Mouse (Mus musculus) erythroblast, embryonic 14.5 days (primary cell): Measurements from ENCODE around the gene Ubc. TPM values are rescaled to one million over a fixed set of nuclear protein-coding genes. Genes with fewer than 3 reads are reported as not detected.
"Not testable (repeated sequence)": the region's sequence is repeated elsewhere in the genome, so short reads cannot be mapped to it uniquely, and the experiment has no call there.

Experiments
- H3K27me3 ChIP-seq: 2 replicates; pipeline ENCODE4 v1.6.1; 2012; ENCODE audit warnings: inconsistent platforms; ENCODE audit not compliant: control insufficient read depth
- H3K36me3 ChIP-seq: 2 replicates; pipeline ENCODE4 v1.6.1; 2012; ENCODE audit warnings: mild to moderate bottlenecking, inconsistent platforms; ENCODE audit not compliant: control insufficient read depth
- H3K4me1 ChIP-seq: 2 replicates; pipeline ENCODE4 v1.6.1; 2012; ENCODE audit warnings: inconsistent platforms; ENCODE audit not compliant: control insufficient read depth
- H3K4me3 ChIP-seq: replicated peaks from 2 replicates; pipeline ENCODE3; 2012; ENCODE audit warnings: moderate library complexity, mild to moderate bottlenecking, inconsistent platforms
- H3K9me3 ChIP-seq: 2 replicates; pipeline ENCODE4 v1.6.1; 2012; ENCODE audit warnings: low read length, inconsistent platforms, mixed read lengths; ENCODE audit not compliant: control insufficient read depth
- GATA1 ChIP-seq: IDR thresholded peaks from 2 replicates; pipeline ENCODE4 v1.6.1; 2012; ENCODE audit warnings: low read length, inconsistent platforms, mixed read lengths
- TAL1 ChIP-seq: IDR thresholded peaks from 3 replicates; pipeline ENCODE4 v1.6.1; 2012; ENCODE audit warnings: low read length, inconsistent platforms, mixed read lengths
- polyA plus RNA-seq: library from polyadenylated mRNA; stranded (reverse); fragments of >175 nt; gene quantifications from 2 replicates; pipeline ENCODE4 v1.2.3, GENCODE M21; 2012

Gene Ubc
- polyA plus RNA-seq, 1 experiment = 17.4 TPM

DNA sequence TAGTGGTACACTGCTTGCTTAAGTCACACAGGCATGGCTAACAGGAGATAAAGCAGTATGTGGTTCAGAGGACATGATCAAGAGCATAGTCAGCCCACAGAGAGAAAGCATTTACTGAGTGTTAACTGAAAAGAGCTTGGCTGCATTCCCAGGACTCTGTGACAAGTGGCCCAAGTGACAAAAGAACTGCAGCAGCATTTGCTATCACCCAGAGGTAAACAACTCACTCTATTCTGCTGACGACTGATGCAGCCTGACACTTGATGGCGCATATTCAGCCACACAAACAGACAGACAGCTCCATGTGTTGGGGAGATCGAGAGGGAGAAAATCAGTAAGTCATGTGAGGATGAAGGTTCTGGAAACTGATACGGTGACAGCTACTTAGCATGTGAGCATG lies 23.8 kb upstream of the Ubc start:
- Histone ChIP-seq H3K4me1 (peaks cover 24% of the 10 kb centered on the region), H3K4me3 (no peak overlapping the region), H3K36me3 (peaks cover 56% of the 10 kb centered on the region), H3K9me3 (no peaks in the 10 kb centered on the region), H3K27me3 (no peaks in the 10 kb centered on the region)
- TF ChIP-seq TAL1 (no peak), GATA1 (no peak)

- H3K9me3 ChIP-seq, H3K27me3 ChIP-seq, H3K4me3 ChIP-seq: not testable (repeated sequence)
- peaks cover 36% of the 10 kb centered on the region for H3K4me1 ChIP-seq
- peaks cover 43% of the 10 kb centered on the region for H3K36me3 ChIP-seq
Measured at GRCm38 (mm10) chr5:125412536-125412935, 22.5 kb upstream of the Ubc start.

- H3K36me3 ChIP-seq = peaks cover 39% of the 10 kb centered on the region
- no peaks in the 10 kb centered on the region for H3K27me3 ChIP-seq
Measured at GRCm38 (mm10) chr5:125411972-125412530, 22.0 kb upstream of the Ubc start.

DNA sequence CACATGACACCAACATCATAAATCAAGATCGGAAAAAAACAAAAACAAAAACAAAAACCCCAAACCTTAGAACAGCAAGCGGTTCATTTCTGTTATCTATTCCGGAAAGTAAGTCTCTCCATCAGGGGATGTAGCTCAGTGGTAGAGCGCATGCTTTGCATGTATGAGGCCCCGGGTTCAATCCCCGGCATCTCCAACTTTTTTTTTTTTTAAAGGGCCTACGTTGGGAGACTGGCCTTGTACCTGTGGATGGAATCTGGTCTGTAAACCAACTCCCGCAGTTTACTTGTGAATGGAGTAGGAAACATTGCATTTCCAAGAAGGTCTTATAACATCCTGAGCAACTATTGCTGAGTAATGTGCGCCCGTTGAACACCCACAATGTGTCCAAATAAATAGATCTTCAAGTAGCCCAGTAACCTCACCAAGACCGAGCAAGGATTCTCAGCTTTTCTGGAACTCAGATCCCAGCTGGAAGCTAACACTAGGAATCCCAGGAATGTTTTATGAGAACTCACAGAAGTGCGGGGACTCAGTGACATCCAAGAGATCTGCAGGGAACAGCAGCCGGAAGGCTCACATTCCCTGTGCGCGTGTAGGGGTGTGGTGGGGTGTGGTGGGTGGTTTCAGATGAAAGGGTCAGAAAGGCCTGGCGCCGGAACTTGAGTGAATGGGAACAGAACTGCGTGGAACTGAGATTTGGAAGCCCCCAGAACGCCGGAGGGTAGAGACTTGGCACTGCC lies 19.5 kb upstream of the Ubc start:
- H3K27me3 ChIP-seq = no peaks in the 10 kb centered on the region
- H3K4me3 ChIP-seq = peak overlapping the region; percentile 63
- peaks cover 13% of the 10 kb centered on the region for H3K36me3 ChIP-seq
- H3K9me3 ChIP-seq = no peaks in the 10 kb centered on the region
- H3K4me1 ChIP-seq = peaks cover 62% of the 10 kb centered on the region
- no peak for TF ChIP-seq TAL1
- TF ChIP-seq GATA1 = no peak

More at GRCm38 (mm10) chr5:125411972-125412530, 22.0 kb upstream of the Ubc start:
- no peak overlapping the region for H3K4me3 ChIP-seq
- peaks cover 40% of the 10 kb centered on the region for H3K4me1 ChIP-seq
- no peak for TF ChIP-seq TAL1
- no peak for TF ChIP-seq GATA1
- no peaks in the 10 kb centered on the region for H3K9me3 ChIP-seq

DNA sequence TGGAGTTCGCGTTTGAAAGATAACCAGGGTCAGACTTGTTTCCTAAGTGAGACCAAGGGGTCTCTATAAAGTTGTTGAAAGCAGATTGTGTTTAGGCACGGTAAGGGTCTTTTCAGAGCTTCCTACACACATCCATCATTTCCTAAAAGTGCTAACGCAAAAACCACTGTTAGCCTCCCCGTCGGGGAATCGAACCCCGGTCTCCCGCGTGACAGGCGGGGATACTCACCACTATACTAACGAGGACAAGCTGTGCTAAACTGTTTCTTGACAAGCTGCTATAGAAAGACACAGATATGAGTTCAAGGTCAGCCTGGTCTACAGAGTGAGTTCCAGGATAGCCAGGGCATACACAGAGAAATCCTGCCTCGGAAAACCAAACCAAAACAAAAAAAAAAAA lies 18.8 kb upstream of the Ubc start:
- Histone ChIP-seq H3K4me3 (peak overlapping the region; percentile 63), H3K36me3 (peaks cover 8% of the 10 kb centered on the region), H3K27me3 (peaks cover 2% of the 10 kb centered on the region), H3K4me1 (peaks cover 66% of the 10 kb centered on the region), H3K9me3 (no peaks in the 10 kb centered on the region)
- TF ChIP-seq TAL1 (no peak), GATA1 (no peak)

DNA sequence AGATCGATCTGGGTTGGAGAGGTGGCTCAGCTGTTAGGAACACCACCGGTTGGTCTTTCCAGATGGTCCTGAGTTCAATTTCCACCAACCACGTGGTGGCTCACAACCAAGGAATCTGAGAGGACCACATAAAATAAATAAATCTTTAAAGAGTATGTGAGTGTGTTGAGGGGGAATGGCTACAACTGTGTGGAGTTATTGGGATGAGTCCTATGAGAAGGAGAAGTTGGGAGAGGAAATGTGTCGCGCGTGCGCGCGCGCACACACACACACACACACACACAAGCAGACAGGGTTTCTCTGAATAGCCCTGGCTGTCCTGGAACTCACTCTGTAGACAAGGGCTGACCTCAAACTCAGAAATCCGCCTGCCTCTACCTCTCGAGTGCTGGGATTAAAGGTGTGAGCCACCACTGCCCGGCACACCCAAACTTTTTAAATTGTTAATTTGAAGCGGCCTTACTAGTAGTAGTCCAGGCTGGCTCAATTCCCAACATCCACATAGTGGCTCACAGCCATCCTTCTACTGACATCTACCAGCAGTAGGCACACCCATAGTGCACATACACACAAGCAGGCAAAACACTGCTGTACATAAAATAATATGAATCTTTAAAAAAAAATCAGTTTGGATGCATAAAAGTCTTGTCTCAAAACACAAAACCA lies 18.0 kb upstream of the Ubc start:
- TF ChIP-seq GATA1 = no peak
- TF ChIP-seq TAL1 = no peak
- no peak overlapping the region for H3K4me3 ChIP-seq
- H3K27me3 ChIP-seq = peaks cover 10% of the 10 kb centered on the region
- no peaks in the 10 kb centered on the region; the same call in 1 of the 2 replicates for H3K36me3 ChIP-seq
- no peaks in the 10 kb centered on the region for H3K9me3 ChIP-seq
- peaks cover 72% of the 10 kb centered on the region for H3K4me1 ChIP-seq

GRCm38 (mm10) chr5:125407020-125407830 lies 17.2 kb upstream of the Ubc start:
- Histone ChIP-seq H3K9me3 (no peaks in the 10 kb centered on the region; the same call in 1 of the 2 replicates), H3K4me1 (peaks cover 77% of the 10 kb centered on the region), H3K27me3 (peaks cover 18% of the 10 kb centered on the region), H3K4me3 (peak overlapping the region; percentile 67), H3K36me3 (no peaks in the 10 kb centered on the region)
- no peak for TF ChIP-seq TAL1
- no peak for TF ChIP-seq GATA1

DNA sequence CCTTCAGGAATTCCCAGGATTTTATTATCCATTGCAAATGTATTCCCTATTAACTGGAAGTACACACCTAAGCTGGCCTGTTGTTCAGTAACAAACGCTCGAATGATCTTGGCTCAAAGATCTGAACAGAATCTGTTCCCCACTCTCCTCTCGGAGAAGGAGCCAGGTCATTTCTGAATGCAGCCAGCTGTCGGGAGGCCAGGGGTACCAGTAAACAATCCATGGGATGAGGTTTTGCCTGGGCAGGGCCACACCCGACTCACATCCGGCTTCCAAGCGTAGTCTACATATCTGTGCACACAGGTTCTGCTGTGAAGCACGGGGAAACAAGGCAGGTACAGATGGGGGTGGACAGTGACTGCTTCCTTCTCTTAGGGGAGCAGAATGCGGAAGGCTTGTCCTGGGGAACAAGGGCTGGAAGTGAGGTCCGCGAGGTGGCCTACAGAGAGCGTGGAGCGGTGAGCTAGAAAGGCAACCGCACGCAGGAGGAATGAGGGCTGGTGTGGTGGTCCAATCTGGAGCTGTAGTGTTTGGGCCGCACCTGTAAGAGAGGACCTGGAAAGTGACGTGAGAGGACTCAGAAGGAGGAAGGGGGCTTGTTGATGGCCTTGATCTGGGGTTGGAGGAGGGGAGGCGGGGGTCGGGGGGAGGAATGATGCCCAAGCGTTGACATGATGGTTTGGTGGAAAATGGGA lies 16.5 kb upstream of the Ubc start:
- H3K9me3 ChIP-seq = no peaks in the 10 kb centered on the region; the same call in 1 of the 2 replicates
- H3K4me1 ChIP-seq = peaks cover 72% of the 10 kb centered on the region
- H3K27me3 ChIP-seq = peaks cover 25% of the 10 kb centered on the region
- peak overlapping the region; percentile 67 for H3K4me3 ChIP-seq
- H3K36me3 ChIP-seq = no peaks in the 10 kb centered on the region
- TF ChIP-seq TAL1 (no peak), GATA1 (no peak)
